Comparison of ENCODE assay signal across 7 mouse cellular contexts in the genomic region with DNA sequence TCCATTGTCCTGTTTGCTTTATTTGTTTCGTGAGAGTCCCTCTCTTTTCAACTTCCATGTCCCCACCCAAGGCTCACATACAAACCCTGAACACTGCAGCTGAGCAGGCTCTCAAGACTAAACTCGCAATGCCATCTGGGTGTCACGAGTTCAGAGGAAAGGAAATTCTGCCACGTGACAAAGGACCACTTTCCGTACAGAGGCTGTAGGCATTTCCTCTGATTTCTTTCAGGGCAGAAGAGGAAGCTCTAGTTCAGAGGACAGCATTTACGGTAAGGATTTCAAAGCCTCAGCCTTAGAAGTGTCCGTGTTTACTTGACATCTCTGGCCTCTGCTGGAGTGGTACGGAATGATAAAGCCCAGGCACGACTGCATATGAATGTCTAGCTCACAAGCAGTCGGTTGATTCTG. TPM values are rescaled to one million over a fixed set of nuclear protein-coding genes. Genes with fewer than 3 reads are reported as not detected.
DNase-seq lines count a peak whose midpoint lies in the region; ATAC-seq and TF ChIP-seq lines count a peak whose summit lies in the region.

No protein-coding gene starts in this region.

- ATAC-seq in lung, embryonic 16.5 days (ENCODE audit: low read depth) = peak; percentile 64

- H3K4me1 ChIP-seq in lung, embryonic 16.5 days (replicated peaks; ENCODE audit: control insufficient read depth, insufficient read depth, low read length) = peaks cover 29% of the 10 kb centered on the region
- peaks cover 22% of the 10 kb centered on the region for H3K4me1 ChIP-seq in thymus, adult 2 months (replicated peaks; ENCODE audit: control insufficient read depth, insufficient read depth, low read length)

- H3K36me3 ChIP-seq in lung, embryonic 16.5 days (ENCODE audit: control insufficient read depth, insufficient read depth, low read length) = peaks cover 7% of the 10 kb centered on the region; the same call in 1 of the 2 replicates
- no peaks in the 10 kb centered on the region for H3K36me3 ChIP-seq in thymus, adult 2 months (ENCODE audit: control insufficient read depth, insufficient read depth, low read length)

- no peak for TF ChIP-seq CTCF in thymus, adult 2 months (IDR thresholded peaks at IDR 0.05; ENCODE audit: borderline replicate concordance, control insufficient read depth, extremely low read depth, insufficient read depth, low read length, poor library complexity)

- 17% methylated on average over 10 of the region's 10 CpGs for WGBS in lung, embryonic 16.5 days
- WGBS in thymus, adult 2 months = 3% methylated on average over 10 of the region's 10 CpGs

- 0 out of 2 replicates have a peak overlapping the region, but pooled peaks have one; percentile 23 for H3K9ac ChIP-seq in lung, embryonic 16.5 days (ENCODE audit: low read length)

- no peaks in the 10 kb centered on the region for H3K27me3 ChIP-seq in lung, embryonic 16.5 days (ENCODE audit: control insufficient read depth, insufficient read depth, low read depth, low read length)
- H3K27me3 ChIP-seq in thymus, adult 2 months (ENCODE audit: control insufficient read depth, insufficient read depth, low read length) = no peaks in the 10 kb centered on the region

- TF ChIP-seq POLR2A in thymus, adult 2 months (IDR thresholded peaks at IDR 0.05; ENCODE audit: control insufficient read depth, extremely low read depth, insufficient read depth, low read length, poor library complexity) = no peak

- H3K27ac ChIP-seq in lung, embryonic 16.5 days (ENCODE audit: low read length) = peak overlapping the region; percentile 78
- peak overlapping the region; percentile 49; the same call in 1 of the 2 replicates for H3K27ac ChIP-seq in thymus, adult 2 months (ENCODE audit: control insufficient read depth, insufficient read depth, low read length)

- intact Hi-C loops in heart, postnatal 10 days (cut with DNase I) = no loop called here

- DNase-seq in A20 (ENCODE audit: low read depth, low spot score) = peak; percentile 27
- peak; percentile 78 for DNase-seq in T-cell, adult 2 months (ENCODE audit: low spot score)
- DNase-seq in heart, postnatal 10 days = peak; percentile 20 to 46
- DNase-seq in thymus, adult 2 months = peak; percentile 73
- no peak for DNase-seq in urinary bladder, postnatal 14 days (ENCODE audit: low spot score)
- DNase-seq in adrenal gland, adult 8-10 months = no peak

- no peaks in the 10 kb centered on the region for H3K9me3 ChIP-seq in lung, embryonic 16.5 days (ENCODE audit: control insufficient read depth, low read length)

- no peak overlapping the region for H3K4me2 ChIP-seq in lung, embryonic 16.5 days (ENCODE audit: low read depth, low read length)

- H3K4me3 ChIP-seq in lung, embryonic 16.5 days (ENCODE audit: low read length) = no peak overlapping the region
- no peak overlapping the region for H3K4me3 ChIP-seq in thymus, adult 2 months (ENCODE audit: control insufficient read depth, insufficient read depth, low read length)

RNA-seq across cellular contexts. Expression of gene Tgfbr2, which starts 29.9 kb away (rescaled TPM):
- total RNA-seq in heart, postnatal 10 days (2021) = 10 to 100 TPM; 56.8 to 60.9 TPM
- 58.0 and 58.2 TPM in 2 replicates for polyA plus RNA-seq in lung, embryonic 16.5 days (2015; fragmentation: Nextera tagmentation; extraction: Ambion mirVana)
- polyA plus RNA-seq in thymus, adult 2 months (2012; rRNA removed) = 57.2 and 60.1 TPM in 2 replicates
- total RNA-seq in adrenal gland, adult 8-10 months (2022) = 100 to 1,000 TPM in 2 of 4 experiments, 10 to 100 TPM in 2; 73.2 to 118 (median 99.8) TPM

Comparison
In these comparisons a context has a peak if more than half of its experiments do, and no peak if none do; other contexts are left out.
1. DNase-seq: peak in A20 (single experiment), T-cell, adult 2 months (single experiment), heart, postnatal 10 days (2 of 2) and thymus, adult 2 months (single experiment); none in urinary bladder, postnatal 14 days (single experiment) and adrenal gland, adult 8-10 months (single experiment).